Mouse (Mus musculus): Measurements from ENCODE around the gene Bckdhb. TPM values are rescaled to one million over a fixed set of nuclear protein-coding genes. Genes with fewer than 3 reads are reported as not detected.
"Not testable (repeated sequence)": the region's sequence is repeated elsewhere in the genome, so short reads cannot be mapped to it uniquely, and the experiment has no call there.

Gene Bckdhb
- polyA plus RNA-seq (2015; fragmentation: Nextera tagmentation; extraction: Ambion mirVana) = 23.5 and 24.8 TPM in 2 replicates

DNA sequence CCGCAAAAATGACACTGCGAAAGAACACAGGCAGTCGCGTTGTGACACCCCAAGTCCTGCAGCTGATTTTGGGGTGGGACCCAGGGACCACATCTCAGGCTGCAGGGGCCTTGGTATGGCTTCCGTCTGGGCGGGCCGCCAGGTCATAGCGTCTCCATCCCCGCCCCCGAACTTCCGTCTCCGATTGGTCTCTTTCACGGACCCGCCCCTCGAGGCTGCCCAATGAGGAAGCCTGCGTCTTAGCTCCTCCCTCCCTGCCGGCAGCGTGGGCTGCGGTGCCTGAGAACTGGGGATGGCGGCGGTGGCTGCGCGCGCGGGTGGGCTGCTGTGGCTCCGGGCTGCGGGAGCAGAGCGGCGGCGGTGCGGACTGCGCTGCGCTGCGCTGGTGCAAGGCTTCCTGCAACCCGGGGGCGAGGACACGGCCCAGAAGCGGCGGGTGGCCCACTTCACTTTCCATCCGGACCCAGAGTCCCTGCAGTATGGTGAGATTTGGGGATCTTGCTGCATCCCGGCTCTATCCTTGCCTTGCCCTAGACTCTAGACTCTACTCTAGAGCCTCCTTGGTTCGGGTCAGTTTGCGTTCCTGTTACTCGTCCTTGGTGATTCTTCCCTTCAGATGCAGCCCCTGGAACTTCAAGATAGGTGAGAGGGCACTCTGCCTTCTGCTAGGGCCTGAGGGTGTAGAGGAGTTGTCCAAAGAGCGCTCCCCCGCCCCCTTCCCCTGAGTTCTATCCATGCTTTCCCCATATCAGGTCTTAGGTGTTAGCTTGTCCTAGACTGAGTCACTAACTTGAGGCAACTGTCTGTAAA, at the start of gene Bckdhb:
TSS of gene Bckdhb (plus strand) at position 268 of the 810 bp plus-strand sequence.
- DNase-seq (ENCODE audit: low spot score) = peak; percentile 96

DNA sequence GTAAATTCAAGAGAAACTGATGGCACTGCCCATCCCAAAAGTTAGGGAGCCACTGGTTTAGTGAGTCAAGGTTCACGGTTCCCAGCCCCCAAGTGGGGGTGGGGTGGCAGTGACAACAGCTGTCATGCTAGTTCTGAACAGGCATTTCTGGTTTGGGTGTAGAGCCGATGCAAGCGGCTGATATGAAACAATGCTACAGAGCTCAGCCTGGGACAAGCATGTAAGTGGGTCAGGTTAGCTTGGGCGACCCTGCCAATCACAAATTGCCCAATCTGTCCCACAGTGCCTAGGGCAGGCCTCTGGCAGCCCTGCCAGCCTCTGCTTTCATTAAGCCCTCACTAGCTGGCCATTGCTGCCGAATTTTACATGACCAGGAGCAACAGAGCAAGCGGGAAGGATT, 42.8 kb upstream of the Bckdhb start:
- no peak for DNase-seq (ENCODE audit: low spot score)

DNA sequence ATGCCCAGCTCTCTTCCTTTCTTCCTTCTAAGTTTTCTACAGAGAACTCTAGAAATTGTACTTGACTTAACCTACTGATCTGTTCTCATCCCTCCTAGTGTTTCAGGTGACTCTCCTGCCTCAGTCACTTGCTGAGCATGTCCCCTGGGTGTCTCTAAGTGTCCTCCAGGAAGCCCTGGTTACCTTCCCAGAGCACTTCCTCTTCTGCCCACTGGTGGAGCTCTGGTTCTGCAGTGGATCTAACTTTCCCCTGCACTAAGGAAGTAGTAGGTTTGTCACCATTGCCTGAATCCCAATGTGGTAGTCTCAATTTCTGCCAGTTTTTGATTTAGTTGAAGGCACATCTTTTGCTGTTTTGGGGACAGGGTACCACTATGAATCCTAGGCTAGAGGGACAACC, 38.8 kb upstream of the Bckdhb start:
- no peak for DNase-seq (ENCODE audit: low spot score)

DNA sequence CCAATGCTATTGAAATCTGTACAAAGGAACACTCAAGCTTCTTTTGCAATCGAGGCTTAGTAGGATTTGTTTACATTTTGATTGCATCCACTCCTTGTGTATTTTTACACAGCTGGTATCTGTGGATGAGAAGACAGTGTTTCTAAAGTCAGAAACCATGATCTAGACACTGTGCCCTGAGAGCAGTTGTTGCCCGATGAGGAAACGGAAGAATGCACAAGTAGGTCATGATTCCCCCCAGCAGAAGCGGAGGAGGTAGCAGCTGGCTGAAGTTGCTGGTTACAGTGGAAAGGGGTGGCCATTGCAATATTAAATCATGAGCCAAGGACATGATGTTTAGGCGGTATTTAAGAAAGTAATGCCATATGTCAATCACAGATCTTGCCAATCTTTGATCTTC, 36.7 kb upstream of the Bckdhb start:
- DNase-seq (ENCODE audit: low spot score) = no peak

DNA sequence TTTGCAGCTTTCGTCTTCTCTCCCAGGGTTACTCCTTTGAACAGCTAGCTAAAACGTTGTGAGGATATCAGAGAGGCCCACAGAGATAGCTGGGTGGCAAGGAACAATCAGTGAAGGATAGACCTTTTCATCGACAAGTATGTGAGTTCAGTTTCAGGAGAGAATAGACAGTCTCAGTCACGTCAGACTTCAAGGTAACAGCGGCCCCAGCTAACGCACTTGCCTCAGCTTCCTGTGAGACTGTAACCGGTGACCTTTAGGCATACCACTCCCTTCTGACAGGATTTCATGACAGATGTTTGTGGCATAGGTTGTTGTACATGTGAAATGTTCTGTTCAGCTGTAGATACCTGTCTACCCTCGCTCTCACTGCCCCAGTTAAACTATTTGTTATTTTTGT, 31.9 kb upstream of the Bckdhb start:
- DNase-seq (ENCODE audit: low spot score) = peak; percentile 2

DNA sequence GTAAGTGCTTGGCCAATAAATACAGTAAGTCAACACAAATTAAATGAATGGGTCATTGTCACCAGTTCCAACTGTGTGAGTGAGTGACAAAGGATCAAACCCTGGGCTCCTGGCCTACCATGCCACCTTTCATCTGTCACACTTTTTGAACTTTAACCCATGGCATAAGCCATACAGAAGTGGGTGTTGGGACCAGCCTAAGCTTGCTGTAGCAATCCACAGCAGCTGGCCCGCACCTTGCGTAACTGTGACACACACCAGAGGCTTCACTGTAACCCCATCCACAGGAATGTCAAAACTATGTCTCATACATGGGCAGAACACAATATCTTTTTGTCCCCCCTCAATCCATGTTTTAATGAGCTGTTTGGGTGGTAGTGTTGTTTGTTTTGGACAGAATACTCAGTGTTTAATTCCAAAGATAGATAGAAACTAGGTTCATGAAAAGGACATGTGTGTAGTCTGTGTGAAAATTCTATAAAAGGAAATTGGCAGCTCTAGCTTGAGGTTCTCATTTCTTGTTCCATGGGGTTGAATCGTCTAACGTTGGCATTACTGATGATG, 31.1 kb upstream of the Bckdhb start:
- no peak for DNase-seq (ENCODE audit: low spot score)

DNA sequence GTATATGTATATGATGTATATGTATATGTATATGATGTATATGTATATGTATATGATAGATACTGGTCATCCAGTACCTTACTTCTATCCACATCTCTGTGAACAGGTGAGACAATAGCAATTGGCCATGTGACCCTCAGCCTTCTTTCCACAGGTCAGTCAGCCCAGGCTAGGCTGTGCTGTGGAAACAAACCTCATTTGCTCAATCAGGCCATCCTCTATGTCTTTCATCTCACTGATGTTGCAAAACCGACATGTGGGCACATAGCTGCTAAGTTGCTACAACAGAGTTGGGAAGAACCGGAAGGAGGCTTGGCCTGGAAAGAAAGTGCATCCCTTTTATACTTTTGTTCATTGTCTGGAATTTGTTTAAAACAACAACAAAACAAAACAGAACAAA, 22.9 kb upstream of the Bckdhb start:
- no peak for DNase-seq (ENCODE audit: low spot score)

DNA sequence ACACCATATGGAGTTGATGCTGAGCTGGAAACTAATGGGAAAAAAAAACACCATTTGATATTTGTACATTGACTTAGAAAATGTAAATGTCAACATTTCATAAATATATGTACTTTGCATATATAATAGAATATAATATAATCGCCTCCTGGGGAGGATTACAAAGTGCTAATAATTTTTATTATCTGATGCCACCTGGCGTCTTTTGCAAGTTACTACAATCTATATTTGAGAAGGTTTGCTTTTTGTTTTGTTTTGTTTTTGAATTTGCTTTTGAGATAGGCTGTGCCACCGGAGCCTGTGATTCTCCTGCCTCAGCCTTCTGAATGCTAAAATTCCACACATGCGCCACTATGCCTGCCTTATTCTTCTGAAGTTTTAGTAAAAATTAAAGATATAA, 19.1 kb upstream of the Bckdhb start:
- DNase-seq (ENCODE audit: low spot score) = no peak

DNA sequence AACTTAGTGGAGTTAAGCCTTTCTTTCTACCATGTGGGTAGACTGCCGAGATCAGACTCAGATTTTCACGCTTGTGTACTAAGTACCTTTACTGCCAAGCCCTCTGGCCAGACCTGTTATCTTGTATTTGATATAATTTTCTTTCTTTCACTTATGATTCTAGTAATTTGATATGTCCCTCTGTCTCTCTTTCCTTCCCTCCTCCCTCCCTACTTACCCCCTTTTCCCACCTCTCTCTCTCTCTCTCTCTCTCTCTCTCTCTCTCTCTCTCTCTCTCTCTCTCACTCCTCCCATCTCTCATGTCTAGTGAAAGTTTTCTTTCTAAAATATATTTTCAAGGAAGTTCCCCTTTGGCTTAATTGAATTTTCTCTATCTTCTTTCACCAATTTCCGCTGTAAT, 17.9 kb upstream of the Bckdhb start:
- no peak for DNase-seq (ENCODE audit: low spot score)

DNA sequence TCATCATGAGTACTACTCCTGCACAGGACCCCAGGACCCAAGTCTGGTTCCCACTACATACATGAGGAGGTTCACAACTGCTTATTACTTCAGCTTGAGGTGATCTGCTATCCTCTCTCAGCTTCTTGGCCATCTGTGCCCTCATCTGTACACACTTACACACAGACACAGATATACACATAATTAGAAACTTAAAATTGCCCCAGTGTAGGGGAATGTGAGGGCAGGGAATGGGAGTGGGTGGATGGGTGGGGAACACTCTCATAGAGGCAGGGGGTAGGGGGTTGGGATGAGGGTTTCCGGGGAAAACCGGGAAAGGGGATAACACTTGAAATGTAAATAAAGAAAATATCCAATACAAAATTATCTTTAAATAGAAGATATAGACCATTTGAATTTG, 15.1 kb upstream of the Bckdhb start:
- no peak for DNase-seq (ENCODE audit: low spot score)

DNA sequence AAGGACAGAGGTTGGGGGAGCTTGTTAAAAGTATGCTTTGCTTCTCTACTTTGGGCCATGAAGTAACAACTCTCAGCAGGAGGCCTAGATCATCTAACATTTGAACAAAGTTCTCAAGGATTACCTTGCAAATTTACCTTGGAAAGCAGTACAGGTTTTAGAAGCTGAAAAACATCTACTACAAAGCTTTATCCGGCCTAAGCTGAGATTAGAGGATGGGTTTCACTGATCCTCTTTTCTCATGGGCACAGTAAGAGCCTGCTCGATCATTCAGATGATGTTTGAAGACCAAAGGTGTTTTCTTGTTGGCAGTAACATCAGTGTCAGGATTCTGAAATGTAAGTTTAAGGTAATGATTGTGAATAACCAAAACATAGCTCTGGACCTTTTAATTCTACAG, 14.0 kb upstream of the Bckdhb start:
- no peak for DNase-seq (ENCODE audit: low spot score)

DNA sequence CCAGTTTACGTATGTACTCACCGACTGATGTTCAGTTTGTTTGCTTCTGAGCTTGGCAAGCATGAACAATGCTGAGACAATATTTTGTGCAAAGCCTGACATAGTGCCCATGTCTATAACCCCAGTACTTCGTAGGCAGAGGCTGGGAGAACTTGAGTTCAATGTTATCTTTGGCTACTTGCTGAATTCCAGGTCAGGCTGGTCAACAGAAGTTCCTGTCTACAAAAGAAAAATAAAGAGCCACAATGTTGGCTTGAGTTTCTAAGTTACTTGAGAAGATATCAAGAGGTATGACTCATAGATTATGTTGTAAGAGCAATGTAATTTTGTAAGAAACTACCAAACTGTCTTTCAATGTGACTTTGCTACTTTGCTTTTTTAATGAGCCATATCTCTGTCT, 2.9 kb upstream of the Bckdhb start:
- no peak for DNase-seq (ENCODE audit: low spot score)

DNA sequence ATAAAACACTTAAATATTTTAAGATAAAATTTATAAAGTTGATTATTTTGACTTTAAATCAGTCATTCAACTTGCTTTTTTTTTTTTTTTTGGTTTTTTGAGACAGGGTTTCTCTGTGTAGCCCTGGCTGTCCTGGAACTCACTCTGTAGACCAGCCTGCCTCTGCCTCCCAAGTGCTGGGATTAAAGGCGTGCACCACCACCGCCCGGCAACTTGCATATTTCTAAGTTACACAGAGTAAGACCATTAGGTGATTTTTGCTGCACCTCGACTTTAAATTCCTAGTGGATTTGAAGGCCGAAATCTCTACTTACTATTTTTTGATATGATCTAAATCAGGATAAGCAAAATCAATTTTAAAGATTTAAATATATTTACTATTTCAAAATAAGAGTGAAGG, 589 bp upstream of the Bckdhb start:
- DNase-seq (ENCODE audit: low spot score) = no peak

DNA sequence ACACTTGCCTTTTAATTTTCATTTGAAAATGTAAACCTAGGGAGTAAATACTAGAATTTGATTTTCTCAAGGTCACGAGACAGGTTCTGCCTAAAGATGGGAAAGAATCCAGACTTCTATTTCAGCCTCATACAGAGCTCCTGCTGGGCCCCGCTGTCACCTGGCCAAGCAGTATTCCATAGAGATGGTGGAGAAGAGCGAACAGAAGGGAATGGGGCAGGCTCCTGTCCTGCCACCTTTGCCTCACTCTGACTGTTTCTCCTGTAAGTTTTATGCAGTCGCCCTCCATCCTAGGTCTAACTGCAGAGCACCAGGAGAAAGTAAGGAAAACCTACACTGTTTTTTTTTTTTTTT, 720 bp downstream of the Bckdhb start:
- no peak for DNase-seq (ENCODE audit: low spot score)

DNA sequence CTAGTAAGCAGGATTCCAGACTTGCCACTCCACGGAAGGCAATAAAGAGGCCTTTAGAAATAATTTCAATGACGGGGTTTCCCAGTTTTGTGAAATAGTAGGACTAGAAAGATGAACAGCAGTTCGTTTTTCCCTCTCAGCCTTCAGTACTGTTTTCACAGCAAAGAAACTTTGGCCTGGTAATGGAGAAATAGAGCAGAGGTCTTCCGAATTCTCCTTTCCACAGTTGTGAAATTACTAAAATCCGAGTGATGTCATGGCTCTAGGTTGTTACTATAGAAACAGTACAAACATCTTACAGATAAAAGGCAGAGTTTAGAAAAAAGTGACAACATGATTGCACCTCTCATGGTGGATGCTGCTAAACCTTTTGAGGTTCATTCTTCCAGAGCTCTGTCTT, 1.4 kb downstream of the Bckdhb start:
- DNase-seq (ENCODE audit: low spot score) = no peak

DNA sequence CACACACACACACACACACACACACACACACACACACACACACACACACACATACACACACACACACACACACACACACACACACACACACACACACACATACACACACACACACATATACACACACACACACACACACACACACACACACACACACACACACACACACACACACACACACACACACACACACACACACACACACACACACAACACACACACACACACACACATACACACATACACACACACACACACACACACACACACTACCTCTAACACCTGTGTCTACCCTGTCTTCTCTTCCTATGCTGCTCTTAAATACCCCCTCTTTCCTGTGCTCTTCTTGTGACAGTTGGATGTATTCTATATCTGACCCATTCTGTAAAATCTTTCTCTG, 14.6 kb downstream of the Bckdhb start:
- DNase-seq (ENCODE audit: low spot score) = not testable (repeated sequence)

DNA sequence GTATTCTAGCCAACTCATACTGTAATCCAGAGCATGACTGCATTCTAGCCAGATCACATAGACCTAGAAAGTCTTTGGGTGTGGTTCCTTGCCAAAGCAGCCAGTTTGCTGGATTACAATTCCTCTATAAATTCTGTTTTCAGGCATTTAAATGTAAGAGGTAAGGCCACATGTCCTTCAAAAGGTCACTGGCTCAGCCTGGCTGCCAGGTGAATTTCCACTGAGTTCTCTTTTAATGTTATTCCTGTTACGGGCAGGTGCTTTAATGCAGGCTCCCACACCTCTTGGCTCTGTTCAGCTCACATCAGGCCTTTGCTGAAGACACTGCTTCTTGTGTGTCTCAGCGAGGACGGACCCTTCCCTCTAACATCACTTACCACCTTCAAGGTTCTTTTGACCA, 15.1 kb downstream of the Bckdhb start:
- no peak for DNase-seq (ENCODE audit: low spot score)

DNA sequence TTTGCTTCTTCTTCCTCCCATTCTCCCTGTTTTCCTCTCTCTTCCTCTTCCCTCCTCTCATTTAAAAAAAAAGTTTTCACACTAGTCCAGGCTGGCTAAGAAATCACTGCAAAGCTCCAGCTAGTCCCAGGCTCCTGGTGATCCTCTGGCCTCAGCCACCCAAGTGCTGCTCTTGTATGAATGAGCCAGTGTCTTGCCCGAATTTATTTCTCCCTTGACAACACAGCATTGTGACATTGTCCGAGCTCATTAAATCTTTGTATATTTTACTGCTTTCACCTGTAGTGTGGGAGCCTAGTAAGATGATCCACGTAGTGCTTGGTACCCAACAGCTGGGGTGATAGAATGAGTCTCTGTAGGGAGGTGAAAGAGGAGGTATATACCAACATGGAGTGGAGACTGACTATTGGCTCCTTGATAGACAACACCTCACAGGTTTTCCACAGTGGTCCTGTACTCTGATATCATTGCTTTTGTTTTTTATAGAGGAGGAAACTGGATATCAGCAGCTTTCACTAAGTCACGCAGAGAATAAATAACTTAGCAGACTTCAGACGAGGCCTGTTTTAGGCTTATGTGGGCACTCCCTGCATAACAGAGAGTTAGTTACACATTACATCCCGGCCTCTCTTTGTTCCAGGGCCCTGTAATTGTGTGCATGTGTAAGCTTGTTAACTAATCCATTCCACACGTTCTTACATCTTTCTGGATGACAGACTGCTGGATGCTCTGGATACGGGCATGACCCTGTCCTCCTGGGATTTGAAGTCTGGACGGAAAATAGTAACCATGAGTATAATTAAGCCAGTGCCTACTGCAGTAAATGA, 15.8 kb downstream of the Bckdhb start:
- no peak for DNase-seq (ENCODE audit: low spot score)

DNA sequence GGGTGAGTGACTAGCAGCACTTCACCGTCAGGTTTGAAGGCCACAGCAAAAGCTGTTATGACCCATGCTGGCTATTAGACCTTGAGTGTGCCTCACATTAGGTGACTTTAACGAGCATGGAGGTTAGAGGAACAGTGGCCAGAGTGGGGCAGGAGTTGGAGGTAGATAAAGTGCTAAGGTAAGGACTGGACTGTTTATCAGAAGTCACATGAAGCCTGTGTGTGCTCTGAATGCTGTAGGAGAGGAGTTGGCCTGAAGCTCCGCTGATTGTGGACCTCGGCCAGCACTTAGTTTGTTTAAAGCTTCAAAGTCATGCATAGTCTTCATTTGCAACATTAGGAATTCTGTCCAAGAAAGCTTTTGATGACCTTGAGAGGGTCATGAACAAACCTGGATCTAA, 26.4 kb downstream of the Bckdhb start:
- no peak for DNase-seq (ENCODE audit: low spot score)

DNA sequence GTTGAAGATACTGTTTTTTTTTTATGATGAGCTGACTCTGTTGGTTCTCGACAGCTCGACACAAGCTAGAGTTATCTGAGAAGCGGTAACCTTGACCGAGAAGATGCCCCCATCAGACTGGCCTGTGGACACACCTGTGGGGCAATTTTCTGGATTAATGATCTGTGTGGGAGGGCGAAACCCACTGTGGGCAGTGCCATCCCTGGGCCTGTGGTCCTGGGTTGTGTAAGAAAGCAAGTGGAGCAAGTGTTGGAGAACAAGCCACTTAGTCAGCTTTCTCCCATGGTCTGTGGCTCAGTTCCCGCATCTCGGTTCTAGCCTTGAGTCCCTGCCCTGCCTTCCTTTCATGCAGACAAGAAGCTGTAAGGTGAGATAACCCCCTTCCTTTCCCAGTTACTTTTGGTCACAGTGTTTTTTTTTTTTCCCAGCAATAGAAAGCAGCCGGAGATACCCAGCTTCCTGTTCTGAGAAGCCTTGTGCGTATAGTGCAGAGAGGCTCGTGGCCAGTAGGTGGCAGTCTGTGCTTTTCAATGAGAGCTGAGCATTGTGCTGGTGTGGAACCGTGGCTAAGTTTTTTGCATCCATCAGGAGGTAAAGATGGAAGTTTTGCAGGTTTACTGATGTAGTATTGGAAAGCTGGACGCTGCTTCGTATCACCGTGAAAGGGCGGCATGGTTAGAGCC, 31.8 kb downstream of the Bckdhb start:
- peak; percentile 63 for DNase-seq (ENCODE audit: low spot score)

DNA sequence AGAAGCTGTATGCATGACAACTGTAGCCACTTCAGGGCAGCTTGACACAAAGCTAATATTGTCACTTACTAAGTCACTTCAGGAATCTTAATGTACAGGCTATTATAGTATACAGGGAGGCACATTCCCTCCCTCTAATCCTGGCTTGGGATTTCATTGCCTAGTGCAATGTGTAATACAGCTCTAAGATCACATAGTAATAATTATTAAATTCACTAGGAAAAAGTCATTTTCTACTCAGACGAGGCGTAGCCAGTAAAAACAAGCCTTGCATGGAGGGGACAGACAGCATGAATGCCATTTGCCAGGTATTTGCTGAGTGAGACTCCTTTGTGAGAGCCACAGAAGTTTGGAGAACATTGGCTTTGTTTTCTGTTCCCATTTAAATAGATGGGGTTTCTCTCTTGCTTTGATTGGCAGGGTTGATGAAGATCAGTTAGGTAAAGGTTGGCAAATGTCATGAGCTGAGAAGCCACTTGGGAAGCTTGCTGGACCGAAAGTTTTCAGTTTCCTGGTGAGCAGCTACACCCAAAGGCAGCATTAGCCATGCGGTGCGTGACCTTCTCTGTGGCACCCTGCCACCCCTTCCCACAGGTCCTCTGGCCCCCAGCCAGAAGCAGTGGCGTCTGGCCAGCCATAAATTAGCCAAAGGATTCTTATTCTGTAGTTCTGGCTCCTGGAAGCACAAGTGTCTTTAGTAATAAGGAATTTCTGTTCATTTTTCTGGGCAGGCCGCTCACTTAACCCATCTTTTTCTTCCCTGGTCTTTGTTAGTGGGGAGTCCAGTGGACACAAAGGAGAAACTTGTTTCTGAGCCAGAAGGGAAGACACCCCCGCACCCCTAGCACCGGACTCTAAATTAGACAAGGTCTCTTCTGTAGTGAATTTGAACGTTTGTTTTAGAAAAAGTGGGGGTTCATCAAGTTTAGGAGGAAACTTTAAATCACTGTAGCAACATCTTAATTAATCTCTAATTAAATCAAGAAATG, 37.4 kb downstream of the Bckdhb start:
- no peak for DNase-seq (ENCODE audit: low spot score)

All from thymus, postnatal 0 days (tissue).